Mouse (Mus musculus): Measurements from ENCODE around the gene Ftsj3.
A peak's percentile ranks its signal among the peaks of the same experiment; 100 is the strongest.

DNA sequence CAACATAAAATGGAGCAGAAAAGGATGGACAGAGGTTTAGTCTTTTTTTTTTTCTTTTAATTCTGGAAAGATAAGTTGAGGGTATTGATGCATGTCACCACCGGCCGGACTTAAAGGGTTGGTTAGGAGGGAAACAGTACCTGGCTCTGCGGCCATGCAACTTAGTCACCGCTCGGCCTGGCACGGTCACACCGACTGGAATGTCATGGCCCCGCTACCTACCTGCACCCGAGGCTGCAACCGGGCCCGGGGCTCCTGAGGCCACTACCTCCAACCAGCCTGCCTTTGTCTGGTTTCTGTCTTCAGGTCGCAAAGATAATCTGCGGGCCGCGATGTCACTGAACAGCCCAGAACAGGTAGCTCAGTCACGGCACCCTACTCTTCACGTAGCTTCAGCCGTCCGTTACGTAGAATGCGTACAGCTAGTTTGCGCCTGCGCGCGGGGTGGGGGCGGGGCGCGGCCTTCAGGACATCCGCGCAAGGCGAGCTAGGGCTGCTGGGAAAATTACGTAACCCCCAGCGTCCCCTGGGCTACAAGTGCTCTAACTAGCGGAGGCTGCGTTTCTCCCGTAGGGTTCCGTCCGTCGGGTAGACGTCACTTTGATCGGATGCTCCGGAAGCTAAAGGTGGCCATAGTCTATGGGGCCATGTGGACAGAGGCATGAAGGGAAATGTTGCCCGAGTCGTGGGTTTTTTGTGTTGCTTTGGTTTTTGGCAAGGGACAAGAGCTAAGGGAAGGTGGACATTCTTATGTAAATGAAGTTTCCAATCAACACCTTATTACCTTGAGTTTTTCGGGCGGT is 39.8 kb downstream of the Ftsj3 start, which contains the start of gene Ccdc47:
- TF ChIP-seq CTCF (IDR thresholded peaks at IDR 0.05; ENCODE audit: low read depth, low read length) (no peak), POLR2A (IDR thresholded peaks at IDR 0.05; ENCODE audit: extremely low read depth, insufficient read depth, low read length) (peak; percentile 43; the same call in 1 of the 2 replicates)

All from liver, adult 2 months (tissue).